Comparison of ENCODE assay signal across 8 mouse cellular contexts in the genomic region with DNA sequence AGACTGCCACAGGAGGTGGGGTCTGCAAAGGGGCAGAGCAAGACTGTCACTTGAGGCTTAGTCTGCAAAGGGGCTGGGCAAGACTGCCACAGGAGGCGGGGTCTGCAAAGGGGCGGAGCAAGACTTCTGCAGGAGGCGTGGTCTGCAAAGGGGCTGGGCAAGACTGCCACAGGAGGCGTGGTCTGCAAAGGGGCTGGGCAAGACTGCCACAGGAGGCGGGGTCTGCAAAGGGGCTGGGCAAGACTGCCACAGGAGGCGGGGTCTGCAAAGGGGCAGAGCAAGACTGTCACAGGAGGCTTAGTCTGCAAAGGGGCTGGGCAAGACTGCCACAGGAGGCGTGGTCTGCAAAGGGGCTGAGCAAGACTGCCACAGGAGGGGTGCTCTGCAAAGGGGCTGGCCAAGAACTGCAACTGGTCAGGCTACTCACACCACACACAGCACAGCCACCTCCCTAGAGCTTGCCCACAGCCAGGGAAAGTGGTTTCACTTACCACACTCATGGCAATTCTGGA.
DNase-seq lines count a peak whose midpoint lies in the region; ATAC-seq lines count a peak whose summit lies in the region.
"Not testable (repeated sequence)": the region's sequence is repeated elsewhere in the genome, so short reads cannot be mapped to it uniquely, and the experiment has no call there.

No protein-coding gene starts in this region.

- H3K9ac ChIP-seq in ES-E14 (ENCODE audit: insufficient read depth, low read depth, low read length, poor library complexity, severe bottlenecking); liver, embryonic 11.5 days (ENCODE audit: low read depth, low read length): not testable (repeated sequence)

- not testable (repeated sequence) for H3K27me3 ChIP-seq in liver, embryonic 11.5 days (replicated peaks; ENCODE audit: control insufficient read depth, insufficient read depth, low read length)

- H3K36me3 ChIP-seq in ES-E14 (ENCODE audit: control insufficient read depth, insufficient read depth, low read length, poor library complexity, severe bottlenecking); liver, embryonic 11.5 days (ENCODE audit: control insufficient read depth, insufficient read depth, low read length): not testable (repeated sequence)

- ATAC-seq in liver, embryonic 11.5 days (replicated peaks; ENCODE audit: low FRiP score), result peak; percentile 56

- H3K4me3 ChIP-seq in ES-E14 (ENCODE audit: insufficient read depth in 1 of 2, low read depth in 1 of 2, low read length in 2 of 2, poor library complexity in 1 of 2, severe bottlenecking in 1 of 2), result peak overlapping the region in 1 of 2 experiments; percentile 21; a peak in 1 of 4 replicates
- not testable (repeated sequence) for H3K4me3 ChIP-seq in liver, embryonic 11.5 days (ENCODE audit: low read depth, low read length)

- H3K9me3 ChIP-seq in ES-E14 (ENCODE audit: control insufficient read depth, insufficient read depth, low read depth, low read length); liver, embryonic 11.5 days (ENCODE audit: control insufficient read depth, low read length): not testable (repeated sequence)

- H3K27ac ChIP-seq in ES-E14 (ENCODE audit: insufficient read depth, low read depth, low read length, poor library complexity, severe bottlenecking); liver, embryonic 11.5 days (ENCODE audit: low read depth, low read length): not testable (repeated sequence)

- WGBS in liver, embryonic 11.5 days, result 27% methylated on average over 7 of the region's 7 CpGs

- not testable (repeated sequence) for H3K4me1 ChIP-seq in ES-E14 (ENCODE audit: control insufficient read depth in 2 of 2, insufficient read depth in 2 of 2, low read length in 2 of 2, poor library complexity in 1 of 2); liver, embryonic 11.5 days (replicated peaks; ENCODE audit: control insufficient read depth, insufficient read depth, low read length)

- DNase-seq in ES-E14 (ENCODE audit: low read depth, low spot score), result peak; percentile 45
- peak; percentile 17 for DNase-seq in c-Kit-positive CD71-negative TER-119-negative erythroid progenitor cells, embryonic 14.5 days (ENCODE audit: low read depth)
- peak; percentile 91 for DNase-seq in heart, adult 11 months
- peak; percentile 15 for DNase-seq in kidney, adult 9 months
- DNase-seq in liver, embryonic 11.5 days (ENCODE audit: low spot score), result not testable (repeated sequence)
- peak; percentile 77 to 81 for DNase-seq in lung, postnatal 4 days
- peak; percentile 65 for DNase-seq in ovary, postnatal 36 days (ENCODE audit: low spot score)
- peak; percentile 0 to 71 for DNase-seq in urinary bladder, postnatal 36 days (ENCODE audit: low spot score in 2 of 2)

- in situ Hi-C loops in ES-E14 (cut with MboI; ENCODE audit: low sequenced_read_pairs in 2 of 2, unreplicated experiment in 2 of 2), result not testable (repeated sequence)

- H3K4me2 ChIP-seq in liver, embryonic 11.5 days, result not testable (repeated sequence)
